In the genomic region with DNA sequence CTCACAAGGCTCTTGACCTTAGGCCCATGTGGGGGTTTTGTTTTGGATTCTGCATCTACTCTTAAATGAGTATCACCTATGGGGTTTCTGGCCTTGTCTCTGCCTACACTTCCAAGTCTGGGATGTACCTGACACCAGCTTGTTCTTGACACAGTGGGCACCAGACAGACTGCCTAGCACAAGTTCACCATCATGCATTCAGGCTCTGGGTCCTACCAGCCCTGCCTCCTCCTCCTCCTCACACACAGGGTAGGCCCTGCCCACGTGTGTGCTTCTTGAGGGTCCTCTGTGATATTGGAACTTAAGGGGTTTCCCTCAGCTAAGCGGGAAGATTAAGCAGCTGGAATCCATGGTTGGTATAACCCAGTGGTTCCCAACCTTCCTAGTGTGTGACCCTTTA, we compare ENCODE assay signal across 28 mouse cellular contexts. TPM values are rescaled to one million over a fixed set of nuclear protein-coding genes. Genes with fewer than 3 reads are reported as not detected.
"Had no signal": no experiment of that assay in that cellular context is flagged by ENCODE, and none has a peak within 500 bp of the region (broad histone marks: within the 10 kb centered on the region; RNA-seq: fewer than 3 reads in every experiment).

No protein-coding gene starts in this region.

- H3K4me2 ChIP-seq: lung, embryonic 14.5 days; midbrain, embryonic 12.5 days; neural tube, embryonic 12.5 days had no signal

- DNase-seq: kidney, adult 18-20 months; kidney, adult 9 months; kidney, postnatal 14 days; kidney, postnatal 4 days; layer of hippocampus, adult 9-11 months; lung, embryonic 14.5 days; thymus, adult 2 months; thymus, postnatal 14 days; thymus, postnatal 4 days had no signal

- H3K4me3 ChIP-seq: left cerebral cortex, adult 2 months; midbrain, embryonic 12.5 days; neural tube, embryonic 12.5 days had no signal

- H3K9me3 ChIP-seq: midbrain, embryonic 12.5 days; neural tube, embryonic 12.5 days had no signal

- H3K4me1 ChIP-seq: midbrain, embryonic 12.5 days; neural tube, embryonic 12.5 days had no signal

- H3K27me3 ChIP-seq: midbrain, embryonic 12.5 days; neural tube, embryonic 12.5 days had no signal

- ATAC-seq: inflammation-experienced regulatory T-cells, adult 6 months; intestine, embryonic 16.5 days; midbrain, embryonic 16.5 days had no signal

- H3K27ac ChIP-seq: macrophage; midbrain, embryonic 12.5 days; neural tube, embryonic 12.5 days; stomach, postnatal 0 days had no signal

- H3K9ac ChIP-seq: liver, embryonic 14.5 days; lung, embryonic 14.5 days; midbrain, embryonic 12.5 days; neural tube, embryonic 12.5 days had no signal

RNA-seq across cellular contexts. Expression of a gene that starts 38.4 kb away (rescaled TPM):
- total RNA-seq: layer of hippocampus, adult 18-20 months; layer of hippocampus, postnatal 25 days; left cerebral cortex, adult 2 months; left cerebral cortex, postnatal 10 days; left cerebral cortex, postnatal 36 days; megakaryocyte, adult 5-6 weeks; monocyte, adult 5-6 weeks had no signal
- polyA plus RNA-seq: inflammation-experienced regulatory T-cells, adult 6 months; limb, embryonic 11.5 days; macrophage; midbrain, embryonic 12.5 days; midbrain, embryonic 16.5 days; neural tube, embryonic 12.5 days; stomach, embryonic 14.5 days had no signal

RNA-seq across cellular contexts. Expression of a gene that starts 50.1 kb away (rescaled TPM):
- total RNA-seq: layer of hippocampus, adult 18-20 months; layer of hippocampus, postnatal 25 days; left cerebral cortex, adult 2 months; left cerebral cortex, postnatal 10 days; left cerebral cortex, postnatal 36 days; monocyte, adult 5-6 weeks had no signal
- polyA plus RNA-seq: inflammation-experienced regulatory T-cells, adult 6 months; limb, embryonic 11.5 days; limb, embryonic 14.5 days; lung, embryonic 14.5 days; lung, postnatal 0 days; macrophage; midbrain, embryonic 12.5 days; midbrain, embryonic 16.5 days; neural tube, embryonic 12.5 days; stomach, embryonic 14.5 days; stomach, postnatal 0 days had no signal
